Mouse (Mus musculus) C2C12 (cell line): Measurements from ENCODE around the gene Vti1a.

ENCODE experiments used
- CEBPB ChIP-seq: IDR thresholded peaks from one replicate; pipeline ENCODE4 v1.6.1; 2011; ENCODE audit warnings: low read depth, mild to moderate bottlenecking, control low read depth, moderate library complexity
- CTCF ChIP-seq: IDR thresholded peaks from one replicate; pipeline ENCODE4 v1.5.1; 2011; ENCODE audit not compliant: control insufficient read depth, insufficient read depth, insufficient read length
- MYOG ChIP-seq: IDR thresholded peaks from one replicate; pipeline ENCODE4 v1.6.1; 2011; ENCODE audit not compliant: control insufficient read depth, insufficient read length; ENCODE audit errors: extremely low read depth
- USF1 ChIP-seq: IDR thresholded peaks from one replicate; pipeline ENCODE4 v1.6.1; 2011; ENCODE audit warnings: low read depth, mild to moderate bottlenecking, control low read depth, moderate library complexity

- TF ChIP-seq CTCF (no peak), CEBPB (no peak), USF1 (no peak), MYOG (no peak)
Observed at GRCm38 (mm10) chr19:55377465-55377864, 61.4 kb downstream of the Vti1a start.
